Mouse (Mus musculus) heart, adult 2 months (tissue): ENCODE results near the gene Bach2.

Experiments used
- CTCF ChIP-seq: fragments of 200-600 bp; IDR thresholded peaks from 2 replicates; pipeline ENCODE4 v1.8.1; 2022; ENCODE audit warnings: antibody characterized with exemption, mild to moderate bottlenecking, moderate library complexity
- EP300 ChIP-seq: fragments of 200-500 bp; IDR thresholded peaks from 2 replicates; pipeline ENCODE4 v1.6.1; 2011; ENCODE audit warnings: low read depth, low read length, control low read depth; ENCODE audit not compliant: insufficient read depth
- POLR2A ChIP-seq: fragments of 200-500 bp; IDR thresholded peaks from 2 replicates; pipeline ENCODE4 v1.6.1; 2011; ENCODE audit warnings: mild to moderate bottlenecking, low read depth, low read length, control low read depth; ENCODE audit not compliant: insufficient read depth

GRCm38 (mm10) chr4:32324111-32324510 is 85.5 kb downstream of the Bach2 start:
- no peak for TF ChIP-seq POLR2A
- no peak for TF ChIP-seq CTCF
- no peak for TF ChIP-seq EP300
